Mouse (Mus musculus) bone marrow, adult 2 months (tissue): ENCODE measurements at regions not wholly inside any gene's neighbourhood (a gene's known extent, or its start where the extent isn't known, plus 50 kb on each side); places are given as distances from the start of the nearest gene placed in this dataset.

Experiments
- CTCF ChIP-seq: fragments of 200-500 bp; IDR thresholded peaks from 2 replicates; pipeline ENCODE4 v1.5.1; 2011; ENCODE audit warnings: low read length, control low read depth; ENCODE audit not compliant: control insufficient read depth, insufficient read depth
- POLR2A ChIP-seq: fragments of 200-500 bp; IDR thresholded peaks from 2 replicates; pipeline ENCODE4 v1.6.1; 2011; ENCODE audit warnings: low read depth, mild to moderate bottlenecking, control low read depth, low read length, borderline replicate concordance; ENCODE audit not compliant: control insufficient read depth

- TF ChIP-seq CTCF (no peak), POLR2A (no peak)
Measured at GRCm38 (mm10) chr3:52452345-52452744, 184.2 kb downstream of the Foxo1 start.
